Mouse (Mus musculus) hindbrain, embryonic 11.5 days (tissue): Measurements from ENCODE around the gene Rnaset2b. TPM values are rescaled to one million over a fixed set of nuclear protein-coding genes. Genes with fewer than 3 reads are reported as not detected.
"Not testable (repeated sequence)": the region's sequence is repeated elsewhere in the genome, so short reads cannot be mapped to it uniquely, and the experiment has no call there.

Experiments used
- ATAC-seq: fragments of 200-750 bp; cut with Nextera tagmentation; 2 replicates; pipeline ENCODE4 v1.8.0; 2017; ENCODE audit warnings: mild to moderate bottlenecking, moderate TSS enrichment, moderate library complexity; ENCODE audit not compliant: low FRiP score
- DNase-seq: peaks from one replicate; pipeline ENCODE4 v3.0.0-alpha.2; 2015; ENCODE audit warnings: low spot score
- H3K27ac ChIP-seq: fragments of 300-500 bp; sonication (generic); 2 replicates; pipeline ENCODE4 v1.5.1; 2014; ENCODE audit warnings: mild to moderate bottlenecking, low read depth, low read length
- H3K27me3 ChIP-seq: fragments of 300-500 bp; sonication (generic); 2 replicates; pipeline ENCODE4 v1.6.1; 2014; ENCODE audit warnings: mild to moderate bottlenecking, low read length, moderate library complexity, mixed read lengths; ENCODE audit not compliant: control insufficient read depth, insufficient read depth
- H3K36me3 ChIP-seq: fragments of 300-500 bp; sonication (generic); 2 replicates; pipeline ENCODE4 v1.6.1; 2014; ENCODE audit warnings: mild to moderate bottlenecking, low read length, moderate library complexity, mixed read lengths; ENCODE audit not compliant: control insufficient read depth, insufficient read depth
- H3K4me1 ChIP-seq: fragments of 300-500 bp; sonication (generic); replicated peaks from 2 replicates; pipeline ENCODE4 v1.6.1; 2014; ENCODE audit warnings: low read length, mixed read lengths; ENCODE audit not compliant: control insufficient read depth, insufficient read depth
- H3K4me2 ChIP-seq: fragments of 300-500 bp; sonication (generic); replicated peaks from 2 replicates; pipeline ENCODE4 v1.6.1; 2014; ENCODE audit warnings: mild to moderate bottlenecking, low read depth, low read length
- H3K4me3 ChIP-seq: fragments of 300-500 bp; sonication (generic); 2 replicates; pipeline ENCODE4 v1.5.1; 2014; ENCODE audit warnings: low read depth, low read length
- H3K9ac ChIP-seq: fragments of 300-500 bp; sonication (generic); 2 replicates; pipeline ENCODE4 v1.6.1; 2014; ENCODE audit warnings: low read depth, low read length
- H3K9me3 ChIP-seq: fragments of 300-500 bp; sonication (generic); 2 replicates; pipeline ENCODE4 v1.6.1; 2016; ENCODE audit warnings: low read length; ENCODE audit not compliant: control insufficient read depth
- WGBS: fragments of 180-500 bp; shearing (Covaris S2); extraction: QIAGEN DNeasy Blood & Tissue Kit; methylation state at CpG from one replicate; pipeline ENCODE4 v1.1.7; 2014; 5-methylcytosine and 5-hydroxymethylcytosine counted together
- polyA plus RNA-seq: library from polyadenylated mRNA; unstranded; fragments of >200 nt; fragmentation: Nextera tagmentation; extraction: Ambion mirVana; gene quantifications from 2 replicates; pipeline ENCODE4 v1.2.1, GENCODE M21; 2014

Gene Rnaset2b
- polyA plus RNA-seq, 1 experiment from 2014 or later, result 115 TPM

- 92% methylated on average over 8 of the region's 12 CpGs for WGBS
- DNase-seq, H3K27ac ChIP-seq: not testable (repeated sequence)
Observed at GRCm38 (mm10) chr17:7001790-7002585, 31.6 kb downstream of the Rnaset2b start.

GRCm38 (mm10) chr17:7003392-7003791 lies 33.0 kb downstream of the Rnaset2b start:
- H3K9ac ChIP-seq, H3K9me3 ChIP-seq, H3K4me2 ChIP-seq, H3K4me1 ChIP-seq, H3K27me3 ChIP-seq, H3K36me3 ChIP-seq, ATAC-seq, H3K27ac ChIP-seq, H3K4me3 ChIP-seq, DNase-seq: not testable (repeated sequence)
- no CpG with 5 or more reads among the region's 3 CpGs for WGBS

More at GRCm38 (mm10) chr17:7001790-7002585, 31.6 kb downstream of the Rnaset2b start:
- not testable (repeated sequence) for H3K9ac ChIP-seq, H3K4me1 ChIP-seq, H3K36me3 ChIP-seq, ATAC-seq, H3K27me3 ChIP-seq, H3K4me3 ChIP-seq, H3K4me2 ChIP-seq, H3K9me3 ChIP-seq

GRCm38 (mm10) chr17:7005646-7006045 lies 35.2 kb downstream of the Rnaset2b start:
- WGBS, result 69% methylated on average over 3 of the region's 4 CpGs
- not testable (repeated sequence) for H3K36me3 ChIP-seq, H3K9ac ChIP-seq, H3K4me2 ChIP-seq, H3K9me3 ChIP-seq, H3K27me3 ChIP-seq, ATAC-seq, H3K27ac ChIP-seq, DNase-seq, H3K4me3 ChIP-seq, H3K4me1 ChIP-seq

GRCm38 (mm10) chr17:7008885-7009284 lies 38.5 kb downstream of the Rnaset2b start:
- not testable (repeated sequence) for H3K27me3 ChIP-seq, H3K4me3 ChIP-seq, ATAC-seq, H3K4me2 ChIP-seq, H3K9ac ChIP-seq, DNase-seq, H3K27ac ChIP-seq, H3K9me3 ChIP-seq, H3K36me3 ChIP-seq, H3K4me1 ChIP-seq

GRCm38 (mm10) chr17:7009440-7009839 lies 39.0 kb downstream of the Rnaset2b start:
- not testable (repeated sequence) for ATAC-seq, H3K9ac ChIP-seq, DNase-seq, H3K27me3 ChIP-seq, H3K4me2 ChIP-seq, H3K9me3 ChIP-seq, H3K36me3 ChIP-seq, H3K27ac ChIP-seq, H3K4me1 ChIP-seq, H3K4me3 ChIP-seq
- WGBS, result no CpG with 5 or more reads among the region's 7 CpGs

GRCm38 (mm10) chr17:7009901-7010300 lies 39.5 kb downstream of the Rnaset2b start:
- H3K27me3 ChIP-seq, H3K36me3 ChIP-seq, H3K9ac ChIP-seq, H3K4me2 ChIP-seq, H3K9me3 ChIP-seq, DNase-seq, H3K4me3 ChIP-seq, ATAC-seq, H3K4me1 ChIP-seq, H3K27ac ChIP-seq: not testable (repeated sequence)
- WGBS, result 73% methylated on average over 4 of the region's 9 CpGs

- H3K4me2 ChIP-seq, H3K36me3 ChIP-seq, H3K9me3 ChIP-seq, H3K27me3 ChIP-seq, H3K27ac ChIP-seq, H3K4me3 ChIP-seq, DNase-seq, H3K4me1 ChIP-seq, ATAC-seq, H3K9ac ChIP-seq: not testable (repeated sequence)
- WGBS, result no CpG with 5 or more reads among the region's 1 CpGs
Observed at GRCm38 (mm10) chr17:7014190-7014589, 43.8 kb downstream of the Rnaset2b start.

GRCm38 (mm10) chr17:7025257-7025656 lies 54.8 kb downstream of the Rnaset2b start, which contains the start of gene Gm1604a:
TSS of gene Gm1604a (plus strand) at chr17:7025568.
- H3K4me3 ChIP-seq, H3K4me2 ChIP-seq, H3K4me1 ChIP-seq, H3K9me3 ChIP-seq, H3K36me3 ChIP-seq, H3K27me3 ChIP-seq, H3K9ac ChIP-seq, DNase-seq, H3K27ac ChIP-seq: not testable (repeated sequence)
- peak; percentile 82 for ATAC-seq
- WGBS, result 16% methylated on average over 6 of the region's 14 CpGs

- not testable (repeated sequence) for H3K9me3 ChIP-seq, H3K4me2 ChIP-seq, H3K27ac ChIP-seq, DNase-seq, H3K4me1 ChIP-seq, H3K27me3 ChIP-seq, H3K9ac ChIP-seq, ATAC-seq, H3K4me3 ChIP-seq, H3K36me3 ChIP-seq
- 62% methylated on average over 3 of the region's 14 CpGs for WGBS
Observed at GRCm38 (mm10) chr17:7025764-7026346, 55.4 kb downstream of the Rnaset2b start.
